Mouse (Mus musculus) hindbrain, postnatal 0 days (tissue): ENCODE measurements at regions not wholly inside any gene's neighbourhood (a gene's known extent, or its start where the extent isn't known, plus 50 kb on each side); places are given as distances from the start of the nearest gene placed in this dataset.
A peak's percentile ranks its signal among the peaks of the same experiment; 100 is the strongest.

Experiments used
- ATAC-seq: fragments of 200-750 bp; cut with Nextera tagmentation; 2 replicates; pipeline ENCODE4 v1.8.0; 2017; ENCODE audit warnings: mild to moderate bottlenecking, moderate TSS enrichment, moderate library complexity
- DNase-seq: peaks from one replicate; pipeline ENCODE4 v3.0.0-alpha.2; 2015; ENCODE audit warnings: low spot score
- H3K27ac ChIP-seq: fragments of 300-500 bp; sonication (generic); 2 replicates; pipeline ENCODE4 v1.5.1; 2014; ENCODE audit warnings: mild to moderate bottlenecking
- H3K27me3 ChIP-seq: fragments of 300-500 bp; sonication (generic); 2 replicates; pipeline ENCODE4 v1.6.1; 2014; ENCODE audit warnings: low read length, mixed read lengths; ENCODE audit not compliant: insufficient read depth
- H3K36me3 ChIP-seq: fragments of 300-500 bp; sonication (generic); 2 replicates; pipeline ENCODE4 v1.6.1; 2014; ENCODE audit warnings: low read length, mixed read lengths; ENCODE audit not compliant: insufficient read depth
- H3K4me1 ChIP-seq: fragments of 300-500 bp; sonication (generic); 2 replicates; pipeline ENCODE4 v1.6.1; 2014; ENCODE audit warnings: antibody characterized with exemption, low read length, mixed read lengths; ENCODE audit not compliant: insufficient read depth
- H3K4me2 ChIP-seq: fragments of 300-500 bp; sonication (generic); 2 replicates; pipeline ENCODE4 v1.6.1; 2014; ENCODE audit warnings: low read depth, mild to moderate bottlenecking, low read length, moderate library complexity, mixed read lengths
- H3K4me3 ChIP-seq: fragments of 300-500 bp; sonication (generic); 2 replicates; pipeline ENCODE4 v1.5.1; 2014; ENCODE audit warnings: low read length
- H3K9ac ChIP-seq: fragments of 300-500 bp; sonication (generic); replicated peaks from 2 replicates; pipeline ENCODE4 v1.6.1; 2014; ENCODE audit warnings: mild to moderate bottlenecking, low read length, moderate library complexity, mixed read lengths
- H3K9me3 ChIP-seq: fragments of 300-500 bp; sonication (generic); 2 replicates; pipeline ENCODE4 v1.6.1; 2016; ENCODE audit warnings: low read length, mixed read lengths
- CTCF ChIP-seq: IDR thresholded peaks from 2 replicates; pipeline ENCODE4 v1.5.1; 2016; ENCODE audit warnings: antibody characterized with exemption, control low read depth, low read depth
- WGBS: fragments of 180-500 bp; shearing (Covaris S2); extraction: QIAGEN DNeasy Blood & Tissue Kit; methylation state at CpG from one replicate; pipeline ENCODE4 v1.1.7; 2014; 5-methylcytosine and 5-hydroxymethylcytosine counted together

GRCm38 (mm10) chr3:149352546-149352945 is 362.2 kb upstream of the Adgrl2 start:
- no peak for ATAC-seq
- DNase-seq = no peak
- Histone ChIP-seq H3K9ac (no peak overlapping the region), H3K27ac (no peak overlapping the region), H3K4me1 (no peaks in the 10 kb centered on the region), H3K4me2 (no peak overlapping the region), H3K4me3 (no peak overlapping the region), H3K27me3 (no peaks in the 10 kb centered on the region), H3K9me3 (no peaks in the 10 kb centered on the region), H3K36me3 (no peaks in the 10 kb centered on the region)
- WGBS = 77% methylated on average over 6 of the region's 6 CpGs
- TF ChIP-seq CTCF = no peak

GRCm38 (mm10) chr3:149349731-149350130 is 359.4 kb upstream of the Adgrl2 start:
- H3K36me3 ChIP-seq = no peaks in the 10 kb centered on the region
- H3K9me3 ChIP-seq = no peaks in the 10 kb centered on the region
- no peak overlapping the region for H3K9ac ChIP-seq
- no peak overlapping the region for H3K4me2 ChIP-seq
- 75% methylated on average over 6 of the region's 6 CpGs for WGBS
- ATAC-seq (no peak), DNase-seq (no peak)
- no peak overlapping the region for H3K4me3 ChIP-seq
- no peak for TF ChIP-seq CTCF
- H3K4me1 ChIP-seq = no peaks in the 10 kb centered on the region
- H3K27ac ChIP-seq = no peak overlapping the region
- no peaks in the 10 kb centered on the region for H3K27me3 ChIP-seq

GRCm38 (mm10) chr3:149349211-149349697 is 358.9 kb upstream of the Adgrl2 start:
- no peak overlapping the region for H3K4me2 ChIP-seq
- H3K36me3 ChIP-seq = no peaks in the 10 kb centered on the region
- no peak overlapping the region for H3K9ac ChIP-seq
- ATAC-seq (peak; percentile 40; the same call in 1 of the 2 replicates), DNase-seq (peak; percentile 50)
- H3K27me3 ChIP-seq = no peaks in the 10 kb centered on the region
- no peaks in the 10 kb centered on the region for H3K4me1 ChIP-seq
- peak; percentile 63 for TF ChIP-seq CTCF
- no peak overlapping the region for H3K4me3 ChIP-seq
- 40% methylated on average over 9 of the region's 9 CpGs for WGBS
- no peak overlapping the region for H3K27ac ChIP-seq
- H3K9me3 ChIP-seq = no peaks in the 10 kb centered on the region

GRCm38 (mm10) chr3:149348459-149348971 is 358.2 kb upstream of the Adgrl2 start:
- DNase-seq (no peak), ATAC-seq (no peak)
- H3K27me3 ChIP-seq = no peaks in the 10 kb centered on the region
- H3K4me3 ChIP-seq = no peak overlapping the region
- H3K4me2 ChIP-seq = no peak overlapping the region
- H3K4me1 ChIP-seq = no peaks in the 10 kb centered on the region
- no peaks in the 10 kb centered on the region for H3K36me3 ChIP-seq
- H3K9me3 ChIP-seq = no peaks in the 10 kb centered on the region
- WGBS = 71% methylated on average over 1 of the region's 1 CpGs
- no peak overlapping the region for H3K9ac ChIP-seq
- TF ChIP-seq CTCF = no peak
- no peak overlapping the region for H3K27ac ChIP-seq

GRCm38 (mm10) chr3:149347241-149347992 is 357.1 kb upstream of the Adgrl2 start:
- H3K27me3 ChIP-seq = no peaks in the 10 kb centered on the region
- ATAC-seq = no peak
- no peak overlapping the region for H3K4me3 ChIP-seq
- H3K4me2 ChIP-seq = no peak overlapping the region
- H3K27ac ChIP-seq = no peak overlapping the region
- H3K9ac ChIP-seq = no peak overlapping the region
- H3K9me3 ChIP-seq = no peaks in the 10 kb centered on the region
- DNase-seq = no peak
- no peak for TF ChIP-seq CTCF
- H3K4me1 ChIP-seq = no peaks in the 10 kb centered on the region
- WGBS = 30% methylated on average over 6 of the region's 6 CpGs
- no peaks in the 10 kb centered on the region for H3K36me3 ChIP-seq

GRCm38 (mm10) chr3:149342511-149342910 is 352.2 kb upstream of the Adgrl2 start:
- ATAC-seq (no peak), DNase-seq (no peak)
- H3K4me2 ChIP-seq = no peak overlapping the region
- H3K4me3 ChIP-seq = no peak overlapping the region
- no peak overlapping the region for H3K27ac ChIP-seq
- no peaks in the 10 kb centered on the region for H3K4me1 ChIP-seq
- 49% methylated on average over 6 of the region's 6 CpGs for WGBS
- H3K36me3 ChIP-seq = no peaks in the 10 kb centered on the region
- H3K27me3 ChIP-seq = no peaks in the 10 kb centered on the region
- no peak overlapping the region for H3K9ac ChIP-seq
- TF ChIP-seq CTCF = no peak
- H3K9me3 ChIP-seq = no peaks in the 10 kb centered on the region

GRCm38 (mm10) chr3:149339374-149339753 is 349.0 kb upstream of the Adgrl2 start:
- H3K4me3 ChIP-seq = no peak overlapping the region
- H3K36me3 ChIP-seq = no peaks in the 10 kb centered on the region
- H3K4me1 ChIP-seq = no peaks in the 10 kb centered on the region
- DNase-seq (no peak), ATAC-seq (no peak)
- no peak overlapping the region for H3K9ac ChIP-seq
- TF ChIP-seq CTCF = no peak
- H3K4me2 ChIP-seq = no peak overlapping the region
- H3K9me3 ChIP-seq = no peaks in the 10 kb centered on the region
- 93% methylated on average over 3 of the region's 3 CpGs for WGBS
- no peak overlapping the region for H3K27ac ChIP-seq
- H3K27me3 ChIP-seq = no peaks in the 10 kb centered on the region
